ENCODE assay signal across 25 mouse cellular contexts in genomic region chr14:76498210-76498609, GRCm38 (mm10). TPM values are rescaled to one million over a fixed set of nuclear protein-coding genes. Genes with fewer than 3 reads are reported as not detected.
A peak's percentile ranks its signal among the peaks of the same experiment; 100 is the strongest.
DNase-seq lines count a peak whose midpoint lies in the region; ATAC-seq lines count a peak whose summit lies in the region.
"Had no signal": no experiment of that assay in that cellular context is flagged by ENCODE, and none has a peak within 500 bp of the region (broad histone marks: within the 10 kb centered on the region; RNA-seq: fewer than 3 reads in every experiment).

No protein-coding gene starts in this region.

- no peak overlapping the region for H3K4me3 ChIP-seq in heart, embryonic 12.5 days
- no peak overlapping the region for H3K4me3 ChIP-seq in kidney, embryonic 15.5 days (replicated peaks)
- H3K4me3 ChIP-seq in midbrain, embryonic 10.5 days, result no peak overlapping the region
- H3K4me3 ChIP-seq in midbrain, embryonic 16.5 days (ENCODE audit: low read depth, low read length), result no peak overlapping the region
- H3K4me3 ChIP-seq: embryonic facial prominence, embryonic 12.5 days; layer of hippocampus, adult 2 months; stomach, embryonic 15.5 days had no signal

- no peak for DNase-seq in heart, postnatal 36 days
- DNase-seq in kidney, postnatal 25 days, result no peak
- DNase-seq in midbrain, embryonic 10.5 days (ENCODE audit: low spot score), result no peak
- DNase-seq in adrenal gland, adult 8-10 months, result no peak
- DNase-seq: adrenal gland, adult 2 months; cerebellum, adult 11-12 months; cerebellum, postnatal 14 days; gastrocnemius, postnatal 25 days; heart, postnatal 14 days; kidney, adult 2 months; kidney, postnatal 14 days; lung, postnatal 36 days; thymus, adult 2 months; thymus, postnatal 4 days had no signal

- WGBS in heart, embryonic 12.5 days, result 43% methylated on average over 7 of the region's 7 CpGs
- WGBS in kidney, embryonic 15.5 days, result 56% methylated on average over 7 of the region's 7 CpGs
- WGBS in midbrain, embryonic 10.5 days, result 66% methylated on average over 7 of the region's 7 CpGs
- WGBS in midbrain, embryonic 16.5 days, result 55% methylated on average over 7 of the region's 7 CpGs

- no peak for ATAC-seq in heart, embryonic 12.5 days (ENCODE audit: insufficient number of reproducible peaks, low FRiP score)
- no peak for ATAC-seq in kidney, embryonic 15.5 days (replicated peaks; ENCODE audit: low FRiP score)
- ATAC-seq in midbrain, embryonic 16.5 days, result no peak
- peak; percentile 71 for ATAC-seq in megakaryocyte, adult 5-6 weeks (ENCODE audit: poor library complexity, severe bottlenecking)
- ATAC-seq: Patski had no signal

- no peak overlapping the region for H3K27ac ChIP-seq in heart, embryonic 12.5 days (ENCODE audit: poor library complexity, severe bottlenecking)
- peak overlapping the region; percentile 45 for H3K27ac ChIP-seq in kidney, embryonic 15.5 days
- H3K27ac ChIP-seq in midbrain, embryonic 10.5 days (replicated peaks), result 0 out of 2 replicates have a peak overlapping the region, but pooled peaks have one; percentile 33
- no peak overlapping the region for H3K27ac ChIP-seq in midbrain, embryonic 16.5 days (ENCODE audit: low read length)
- H3K27ac ChIP-seq: embryonic facial prominence, embryonic 12.5 days; hindbrain, embryonic 14.5 days; layer of hippocampus, adult 2 months; stomach, embryonic 15.5 days had no signal

- no peak overlapping the region for H3K4me2 ChIP-seq in heart, embryonic 12.5 days
- H3K4me2 ChIP-seq in kidney, embryonic 15.5 days, result no peak overlapping the region
- H3K4me2 ChIP-seq in midbrain, embryonic 16.5 days (ENCODE audit: low read length), result no peak overlapping the region
- H3K4me2 ChIP-seq: embryonic facial prominence, embryonic 12.5 days; hindbrain, embryonic 14.5 days; liver, embryonic 11.5 days; stomach, embryonic 15.5 days had no signal

- H3K36me3 ChIP-seq in heart, embryonic 12.5 days, result peaks cover 5% of the 10 kb centered on the region; the same call in 1 of the 2 replicates
- H3K36me3 ChIP-seq in kidney, embryonic 15.5 days, result peaks cover 10% of the 10 kb centered on the region; the same call in 1 of the 2 replicates
- peaks cover 17% of the 10 kb centered on the region for H3K36me3 ChIP-seq in midbrain, embryonic 10.5 days
- no peaks in the 10 kb centered on the region for H3K36me3 ChIP-seq in midbrain, embryonic 16.5 days (ENCODE audit: control insufficient read depth, insufficient read depth, low read length)
- H3K36me3 ChIP-seq: embryonic facial prominence, embryonic 12.5 days; G1E; stomach, embryonic 15.5 days had no signal

- peak overlapping the region; percentile 58; the same call in 1 of the 2 replicates for H3K9ac ChIP-seq in heart, embryonic 12.5 days
- H3K9ac ChIP-seq in kidney, embryonic 15.5 days, result no peak overlapping the region
- no peak overlapping the region for H3K9ac ChIP-seq in midbrain, embryonic 16.5 days (ENCODE audit: low read depth, low read length)
- H3K9ac ChIP-seq: embryonic facial prominence, embryonic 12.5 days; hindbrain, embryonic 14.5 days; stomach, embryonic 15.5 days had no signal

- no peaks in the 10 kb centered on the region for H3K27me3 ChIP-seq in heart, embryonic 12.5 days (replicated peaks)
- H3K27me3 ChIP-seq in kidney, embryonic 15.5 days, result no peaks in the 10 kb centered on the region
- no peaks in the 10 kb centered on the region for H3K27me3 ChIP-seq in midbrain, embryonic 10.5 days (ENCODE audit: low read depth, poor library complexity, severe bottlenecking)
- no peaks in the 10 kb centered on the region for H3K27me3 ChIP-seq in midbrain, embryonic 16.5 days (ENCODE audit: control insufficient read depth, insufficient read depth, low read depth, low read length)
- H3K27me3 ChIP-seq: embryonic facial prominence, embryonic 12.5 days; Patski; stomach, embryonic 15.5 days had no signal

- intact Hi-C loops in heart, postnatal 36 days (cut with DNase I), result no loop called here

- H3K4me1 ChIP-seq in heart, embryonic 12.5 days (replicated peaks), result peaks cover 13% of the 10 kb centered on the region
- peaks cover 23% of the 10 kb centered on the region for H3K4me1 ChIP-seq in kidney, embryonic 15.5 days
- peaks cover 30% of the 10 kb centered on the region for H3K4me1 ChIP-seq in midbrain, embryonic 10.5 days
- H3K4me1 ChIP-seq in midbrain, embryonic 16.5 days (ENCODE audit: control insufficient read depth, insufficient read depth, low read length), result peaks cover 9% of the 10 kb centered on the region

- H3K9me3 ChIP-seq in heart, embryonic 12.5 days (replicated peaks), result no peaks in the 10 kb centered on the region
- H3K9me3 ChIP-seq in kidney, embryonic 15.5 days (replicated peaks), result no peaks in the 10 kb centered on the region
- no peaks in the 10 kb centered on the region for H3K9me3 ChIP-seq in midbrain, embryonic 10.5 days (replicated peaks)
- no peaks in the 10 kb centered on the region for H3K9me3 ChIP-seq in midbrain, embryonic 16.5 days (replicated peaks; ENCODE audit: control insufficient read depth, low read length, poor library complexity, severe bottlenecking)
- H3K9me3 ChIP-seq: embryonic facial prominence, embryonic 12.5 days; stomach, embryonic 15.5 days had no signal

RNA-seq across cellular contexts. Expression of gene Serp2, which starts 58.5 kb away (rescaled TPM):
- 18.5 and 18.8 TPM in 2 replicates for polyA plus RNA-seq in heart, embryonic 12.5 days (2016; fragmentation: Nextera tagmentation; extraction: Ambion mirVana)
- total RNA-seq in heart, postnatal 36 days (2021), result under 1 TPM; 0.64 to 0.92 TPM
- polyA plus RNA-seq in kidney, embryonic 15.5 days (2015; fragmentation: Nextera tagmentation; extraction: Ambion mirVana), result 10.3 and 11.1 TPM in 2 replicates
- polyA plus RNA-seq in midbrain, embryonic 10.5 days (2016; fragmentation: Nextera tagmentation; extraction: Ambion mirVana), result 30.2 and 37.3 TPM in 2 replicates
- polyA plus RNA-seq in midbrain, embryonic 16.5 days (2015; fragmentation: Nextera tagmentation; extraction: Ambion mirVana), result 207 and 239 TPM in 2 replicates
- not detected in 2 replicates for total RNA-seq in megakaryocyte, adult 5-6 weeks (2015)
- not detected in 2 replicates for total RNA-seq in megakaryocyte, adult 5-6 weeks (2017)
- 1 to 10 TPM; 4.5 to 10.0 (median 6.7) TPM for total RNA-seq in adrenal gland, adult 8-10 months (2022)
- total RNA-seq: G1E had no signal
- polyA plus RNA-seq: G1E had no signal

Comparison
In these comparisons a context has a peak if more than half of its experiments do, and no peak if none do; other contexts are left out.
1. H3K27ac ChIP-seq: peak in kidney, embryonic 15.5 days (single experiment) and midbrain, embryonic 10.5 days (single experiment); none in heart, embryonic 12.5 days (single experiment) and midbrain, embryonic 16.5 days (single experiment).